Mouse (Mus musculus): Measurements from ENCODE around the gene Hba-x. TPM values are rescaled to one million over a fixed set of nuclear protein-coding genes. Genes with fewer than 3 reads are reported as not detected.

Hba-x gene
- total RNA-seq (2014; rRNA removed) (not detected in 2 replicates), polyA plus RNA-seq (2015; fragmentation: Nextera tagmentation; extraction: Ambion mirVana) (not detected in 2 replicates)

GRCm38 (mm10) chr11:32276347-32276746 lies at the start of gene Hba-x:
Gene Hba-x (plus strand): TSS chr11:32276400.
- no peak for TF ChIP-seq CTCF (IDR thresholded peaks at IDR 0.05; ENCODE audit: low read depth)

GRCm38 (mm10) chr11:32227041-32227440 lies 49.2 kb upstream of the Hba-x start:
- Histone ChIP-seq H3K27ac (ENCODE audit: low read depth, low read length) (peak overlapping the region; percentile 78), H3K4me2 (ENCODE audit: low read depth) (peak overlapping the region; percentile 80), H3K9ac (peak overlapping the region; percentile 82), H3K36me3 (ENCODE audit: insufficient read depth) (peaks cover 25% of the 10 kb centered on the region), H3K4me3 (ENCODE audit: low read depth, low read length) (peak overlapping the region; percentile 62), H3K4me1 (ENCODE audit: insufficient read depth) (peaks cover 10% of the 10 kb centered on the region), H3K27me3 (ENCODE audit: insufficient read depth, low read length) (peaks cover 9% of the 10 kb centered on the region), H3K9me3 (ENCODE audit: low read length) (no peaks in the 10 kb centered on the region)
- no peak for TF ChIP-seq CTCF (IDR thresholded peaks at IDR 0.05; ENCODE audit: low read depth)
- no peak for DNase-seq
- WGBS, result 15% methylated on average over 1 of the region's 1 CpGs
- ATAC-seq, result no peak

More at GRCm38 (mm10) chr11:32276347-32276746, at the start of gene Hba-x:
- Histone ChIP-seq H3K9me3 (ENCODE audit: low read length) (no peaks in the 10 kb centered on the region), H3K4me2 (ENCODE audit: low read depth) (no peak within 1 kb of the TSS), H3K36me3 (ENCODE audit: insufficient read depth) (no peaks in the 10 kb centered on the region), H3K27ac (ENCODE audit: low read depth, low read length) (no peak within 1 kb of the TSS), H3K4me3 (ENCODE audit: low read depth, low read length) (no peak within 1 kb of the TSS), H3K27me3 (ENCODE audit: insufficient read depth, low read length) (no peaks in the 10 kb centered on the region), H3K9ac (no peak within 1 kb of the TSS), H3K4me1 (ENCODE audit: insufficient read depth) (no peaks in the 10 kb centered on the region)
- ATAC-seq (no peak), DNase-seq (no peak)
- WGBS, result 76% methylated on average over 3 of the region's 3 CpGs

GRCm38 (mm10) chr11:32227555-32227954 lies 48.6 kb upstream of the Hba-x start:
- H3K4me2 ChIP-seq (ENCODE audit: low read depth), result 0 out of 2 replicates have a peak overlapping the region, but pooled peaks have one; percentile 80

DNA sequence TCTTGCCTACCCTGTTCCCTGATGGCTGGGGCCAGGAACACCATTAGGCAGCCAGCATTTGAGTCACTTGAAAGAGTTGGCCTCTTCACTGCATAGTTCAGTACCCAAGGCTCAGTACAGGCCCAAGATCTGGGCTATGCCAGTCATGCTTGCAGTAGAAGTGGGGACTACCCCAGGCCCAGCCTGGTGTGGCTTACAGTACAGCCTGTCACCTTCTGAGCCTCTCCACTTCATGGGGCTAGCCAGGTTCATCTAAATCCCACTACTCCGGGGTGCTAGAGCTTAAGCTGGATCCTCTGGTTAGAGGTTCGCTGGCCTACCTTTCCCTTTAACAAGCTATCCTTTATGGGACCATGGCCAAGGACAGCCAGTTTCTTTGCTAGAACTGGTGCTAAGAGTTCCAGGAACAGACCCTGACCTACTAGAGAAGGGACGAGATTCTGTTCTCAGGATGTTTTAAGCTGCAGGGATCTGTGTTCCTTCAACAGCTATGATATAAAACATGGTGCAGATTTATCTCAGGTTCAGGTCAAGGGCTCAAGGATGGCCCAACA lies 47.8 kb upstream of the Hba-x start:
- Histone ChIP-seq H3K4me1 (ENCODE audit: insufficient read depth) (peaks cover 10% of the 10 kb centered on the region), H3K4me3 (ENCODE audit: low read depth, low read length) (no peak overlapping the region), H3K9ac (no peak overlapping the region), H3K4me2 (ENCODE audit: low read depth) (no peak overlapping the region), H3K27ac (ENCODE audit: low read depth, low read length) (no peak overlapping the region), H3K9me3 (ENCODE audit: low read length) (no peaks in the 10 kb centered on the region), H3K27me3 (ENCODE audit: insufficient read depth, low read length) (0 out of 2 replicates have a peak, but pooled peaks cover 3% of the 10 kb centered on the region), H3K36me3 (ENCODE audit: insufficient read depth) (peaks cover 30% of the 10 kb centered on the region)
- 97% methylated on average over 3 of the region's 3 CpGs for WGBS
- DNase-seq (no peak), ATAC-seq (no peak)
- TF ChIP-seq CTCF (IDR thresholded peaks at IDR 0.05; ENCODE audit: low read depth), result no peak

More at GRCm38 (mm10) chr11:32227555-32227954, 48.6 kb upstream of the Hba-x start:
- Histone ChIP-seq H3K27ac (ENCODE audit: low read depth, low read length) (no peak overlapping the region), H3K9ac (no peak overlapping the region; the same call in 1 of the 2 replicates), H3K4me1 (ENCODE audit: insufficient read depth) (peaks cover 10% of the 10 kb centered on the region), H3K36me3 (ENCODE audit: insufficient read depth) (peaks cover 26% of the 10 kb centered on the region), H3K27me3 (ENCODE audit: insufficient read depth, low read length) (peaks cover 9% of the 10 kb centered on the region), H3K9me3 (ENCODE audit: low read length) (no peaks in the 10 kb centered on the region), H3K4me3 (ENCODE audit: low read depth, low read length) (no peak overlapping the region)
- TF ChIP-seq CTCF (IDR thresholded peaks at IDR 0.05; ENCODE audit: low read depth), result no peak
- ATAC-seq, result no peak
- no peak for DNase-seq
- 81% methylated on average over 9 of the region's 9 CpGs for WGBS

GRCm38 (mm10) chr11:32230220-32230619 lies 46.0 kb upstream of the Hba-x start:
- H3K4me2 ChIP-seq (ENCODE audit: low read depth), result no peak overlapping the region
- no peaks in the 10 kb centered on the region for H3K27me3 ChIP-seq (ENCODE audit: insufficient read depth, low read length)
- DNase-seq (no peak), ATAC-seq (no peak)
- H3K36me3 ChIP-seq (ENCODE audit: insufficient read depth), result peaks cover 30% of the 10 kb centered on the region
- no peaks in the 10 kb centered on the region for H3K9me3 ChIP-seq (ENCODE audit: low read length)
- 80% methylated on average over 4 of the region's 4 CpGs for WGBS
- H3K4me1 ChIP-seq (ENCODE audit: insufficient read depth), result peaks cover 14% of the 10 kb centered on the region
- 0 out of 2 replicates have a peak, but pooled peaks have one; percentile 8 for TF ChIP-seq CTCF (IDR thresholded peaks at IDR 0.05; ENCODE audit: low read depth)
- H3K9ac ChIP-seq, result no peak overlapping the region
- H3K27ac ChIP-seq (ENCODE audit: low read depth, low read length), result no peak overlapping the region
- H3K4me3 ChIP-seq (ENCODE audit: low read depth, low read length), result no peak overlapping the region

DNA sequence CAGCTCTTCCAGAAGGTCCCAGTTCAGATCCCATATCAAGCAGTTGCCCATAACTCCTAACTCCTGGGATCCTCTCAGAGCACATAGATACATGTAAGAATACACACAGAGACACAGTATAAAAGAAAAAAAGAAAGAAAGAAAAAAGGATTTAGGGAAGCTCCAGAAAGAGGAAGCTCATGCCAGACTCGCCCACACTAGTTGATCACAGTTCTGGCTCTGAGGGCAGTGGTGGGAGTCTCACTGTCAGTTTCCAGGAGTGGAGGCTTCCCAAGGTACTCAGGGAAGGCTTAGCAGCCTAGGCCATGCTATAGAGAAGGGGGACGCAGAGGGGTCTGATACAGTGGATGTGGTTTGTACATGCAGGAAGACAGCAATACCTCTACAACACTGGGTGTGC lies 45.1 kb upstream of the Hba-x start:
- DNase-seq (no peak), ATAC-seq (no peak)
- H3K4me2 ChIP-seq (ENCODE audit: low read depth), result no peak overlapping the region
- TF ChIP-seq CTCF (IDR thresholded peaks at IDR 0.05; ENCODE audit: low read depth), result no peak
- H3K9me3 ChIP-seq (ENCODE audit: low read length), result no peaks in the 10 kb centered on the region
- WGBS, result 89% methylated on average over 2 of the region's 2 CpGs
- no peaks in the 10 kb centered on the region for H3K27me3 ChIP-seq (ENCODE audit: insufficient read depth, low read length)
- no peak overlapping the region for H3K4me3 ChIP-seq (ENCODE audit: low read depth, low read length)
- H3K4me1 ChIP-seq (ENCODE audit: insufficient read depth), result peaks cover 12% of the 10 kb centered on the region
- H3K27ac ChIP-seq (ENCODE audit: low read depth, low read length), result no peak overlapping the region
- no peak overlapping the region for H3K9ac ChIP-seq
- H3K36me3 ChIP-seq (ENCODE audit: insufficient read depth), result peaks cover 30% of the 10 kb centered on the region

GRCm38 (mm10) chr11:32232848-32233247 lies 43.4 kb upstream of the Hba-x start:
- 70% methylated on average over 10 of the region's 10 CpGs for WGBS

More at GRCm38 (mm10) chr11:32232848-32233247, 43.4 kb upstream of the Hba-x start:
- Histone ChIP-seq H3K4me3 (ENCODE audit: low read depth, low read length) (no peak overlapping the region), H3K4me1 (ENCODE audit: insufficient read depth) (peaks cover 9% of the 10 kb centered on the region), H3K27ac (ENCODE audit: low read depth, low read length) (no peak overlapping the region), H3K9ac (no peak overlapping the region), H3K4me2 (ENCODE audit: low read depth) (no peak overlapping the region), H3K27me3 (ENCODE audit: insufficient read depth, low read length) (no peaks in the 10 kb centered on the region), H3K36me3 (ENCODE audit: insufficient read depth) (peaks cover 30% of the 10 kb centered on the region), H3K9me3 (ENCODE audit: low read length) (no peaks in the 10 kb centered on the region)
- TF ChIP-seq CTCF (IDR thresholded peaks at IDR 0.05; ENCODE audit: low read depth), result no peak
- ATAC-seq, result no peak; the same call in 1 of the 2 replicates
- no peak for DNase-seq
